Mouse (Mus musculus): Measurements from ENCODE around the gene Olfr70. TPM values are rescaled to one million over a fixed set of nuclear protein-coding genes. Genes with fewer than 3 reads are reported as not detected.

Gene Olfr70
- not detected in 2 replicates for total RNA-seq (2014; fragmentation: Nextera tagmentation)
- not detected in 2 replicates for total RNA-seq (2017)

GRCm38 (mm10) chr4:43700707-43701106 lies at the start of gene Olfr70:
TSS of gene Olfr70 (minus strand) at chr4:43700807.
- no peak for ATAC-seq (replicated peaks; ENCODE audit: poor library complexity, severe bottlenecking)

DNA sequence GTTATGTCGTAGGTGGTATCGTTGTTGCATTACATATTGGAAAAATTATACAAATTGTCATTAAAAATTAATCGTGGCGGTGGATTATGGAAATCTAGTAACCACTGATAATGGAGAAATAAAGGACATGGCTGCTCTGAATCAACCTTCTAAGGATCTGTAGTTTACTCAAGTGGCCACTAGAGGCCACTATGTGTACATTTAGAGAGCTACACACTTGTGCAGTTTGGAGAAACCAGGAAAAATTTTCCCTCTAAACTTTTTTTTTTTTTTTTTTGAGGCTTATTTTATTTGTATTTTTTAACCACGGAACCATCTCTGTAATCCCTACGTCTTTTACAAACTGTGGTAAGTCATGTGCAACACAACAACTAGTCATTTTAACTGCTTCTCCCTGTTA lies 44.6 kb upstream of the Olfr70 start:
- ATAC-seq (replicated peaks; ENCODE audit: poor library complexity, severe bottlenecking) = 0 out of 2 replicates have a peak, but pooled peaks have one; percentile 33

- ATAC-seq (replicated peaks; ENCODE audit: poor library complexity, severe bottlenecking) = no peak
Measured at GRCm38 (mm10) chr4:43743099-43743498, 42.5 kb upstream of the Olfr70 start.

DNA sequence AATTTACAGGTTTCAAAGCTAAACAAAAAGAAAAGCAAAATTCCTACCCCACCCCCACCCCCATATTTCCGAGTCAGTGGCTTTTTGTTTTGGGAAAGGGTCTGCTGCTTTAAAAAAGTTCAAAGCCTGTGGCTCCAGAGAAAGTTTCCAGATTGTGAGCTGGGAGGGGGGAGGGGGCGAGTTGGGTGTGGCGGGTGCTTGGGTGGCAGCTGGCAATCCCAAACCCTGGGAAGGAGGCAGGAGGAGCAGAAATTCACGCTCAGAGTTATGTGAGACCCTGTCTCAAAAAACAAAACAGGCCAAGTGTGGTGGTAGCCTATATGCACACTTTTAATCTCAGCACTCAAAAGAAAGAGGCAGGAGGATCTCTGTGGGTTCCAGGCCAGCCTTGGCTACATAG lies 42.0 kb upstream of the Olfr70 start:
- no peak for ATAC-seq (replicated peaks; ENCODE audit: poor library complexity, severe bottlenecking)

DNA sequence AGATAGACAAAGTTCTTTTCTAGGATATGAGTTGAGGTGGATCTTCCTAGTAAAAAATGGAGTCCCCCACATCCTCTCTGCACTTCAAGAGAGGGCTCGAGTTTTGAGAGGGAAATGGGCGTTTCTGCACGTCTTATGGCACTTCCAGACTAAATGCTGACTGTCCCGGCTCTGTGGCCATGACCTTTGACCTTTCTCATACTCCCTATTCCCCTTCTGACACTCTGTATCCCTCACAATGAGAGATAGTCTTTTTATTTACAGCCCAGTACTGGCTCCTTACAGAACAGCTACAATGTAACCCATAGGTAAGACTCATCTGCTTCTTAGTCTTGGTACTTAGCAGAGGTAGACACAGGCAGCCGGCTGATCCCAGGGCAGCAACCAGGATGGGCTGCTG lies 40.9 kb upstream of the Olfr70 start:
- no peak for ATAC-seq (replicated peaks; ENCODE audit: poor library complexity, severe bottlenecking)

GRCm38 (mm10) chr4:43738989-43739674 lies 38.5 kb upstream of the Olfr70 start:
- ATAC-seq (replicated peaks; ENCODE audit: poor library complexity, severe bottlenecking) = no peak

GRCm38 (mm10) chr4:43737144-43737543 lies 36.5 kb upstream of the Olfr70 start:
- ATAC-seq (replicated peaks; ENCODE audit: poor library complexity, severe bottlenecking) = no peak

DNA sequence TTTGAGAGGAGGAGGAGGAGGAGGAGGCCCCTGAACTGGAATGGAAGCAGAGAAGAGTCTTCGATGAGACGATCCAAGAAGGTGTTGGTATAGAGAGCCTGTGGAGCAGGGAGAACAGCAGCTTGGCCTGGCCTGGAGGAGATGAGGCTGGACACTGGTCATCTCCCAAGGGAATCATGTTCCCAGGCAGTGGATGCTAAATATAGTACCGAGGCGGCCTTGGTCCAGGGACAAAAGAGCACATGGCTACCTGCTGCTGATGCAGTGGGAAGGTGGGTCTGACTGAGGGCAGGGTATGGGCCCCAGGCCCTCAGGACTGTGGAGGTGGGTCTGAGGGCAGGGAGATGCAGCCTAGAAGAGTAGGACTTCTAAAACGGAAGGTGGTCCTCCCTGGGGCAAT lies 32.6 kb upstream of the Olfr70 start:
- no peak for ATAC-seq (replicated peaks; ENCODE audit: poor library complexity, severe bottlenecking)

GRCm38 (mm10) chr4:43732171-43732570 lies 31.6 kb upstream of the Olfr70 start:
- ATAC-seq (replicated peaks; ENCODE audit: poor library complexity, severe bottlenecking) = no peak

DNA sequence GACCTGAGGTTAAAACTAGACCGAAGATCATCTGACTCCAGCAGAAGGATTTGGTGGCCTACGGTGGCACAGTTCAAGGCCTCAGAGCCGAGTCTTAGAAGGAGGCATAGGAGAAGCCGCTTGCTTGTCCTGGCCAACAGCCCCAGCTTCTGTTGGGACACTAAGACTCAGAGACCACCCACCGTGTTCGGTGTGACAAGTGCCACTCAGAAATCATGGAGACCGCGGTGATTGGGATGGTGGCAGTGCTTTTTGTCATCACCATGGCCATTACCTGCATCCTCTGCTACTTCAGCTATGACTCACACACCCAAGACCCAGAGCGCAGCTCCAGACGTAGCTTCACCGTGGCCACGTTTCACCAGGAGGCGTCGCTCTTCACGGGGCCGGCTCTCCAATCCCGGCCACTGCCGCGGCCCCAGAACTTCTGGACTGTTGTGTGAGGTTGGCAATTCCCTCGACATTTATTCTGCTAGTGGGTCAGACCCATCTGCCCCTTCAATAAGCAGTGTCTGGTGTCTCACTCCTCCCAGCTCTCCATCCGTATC lies 30.2 kb upstream of the Olfr70 start:
- ATAC-seq (replicated peaks; ENCODE audit: poor library complexity, severe bottlenecking) = no peak

DNA sequence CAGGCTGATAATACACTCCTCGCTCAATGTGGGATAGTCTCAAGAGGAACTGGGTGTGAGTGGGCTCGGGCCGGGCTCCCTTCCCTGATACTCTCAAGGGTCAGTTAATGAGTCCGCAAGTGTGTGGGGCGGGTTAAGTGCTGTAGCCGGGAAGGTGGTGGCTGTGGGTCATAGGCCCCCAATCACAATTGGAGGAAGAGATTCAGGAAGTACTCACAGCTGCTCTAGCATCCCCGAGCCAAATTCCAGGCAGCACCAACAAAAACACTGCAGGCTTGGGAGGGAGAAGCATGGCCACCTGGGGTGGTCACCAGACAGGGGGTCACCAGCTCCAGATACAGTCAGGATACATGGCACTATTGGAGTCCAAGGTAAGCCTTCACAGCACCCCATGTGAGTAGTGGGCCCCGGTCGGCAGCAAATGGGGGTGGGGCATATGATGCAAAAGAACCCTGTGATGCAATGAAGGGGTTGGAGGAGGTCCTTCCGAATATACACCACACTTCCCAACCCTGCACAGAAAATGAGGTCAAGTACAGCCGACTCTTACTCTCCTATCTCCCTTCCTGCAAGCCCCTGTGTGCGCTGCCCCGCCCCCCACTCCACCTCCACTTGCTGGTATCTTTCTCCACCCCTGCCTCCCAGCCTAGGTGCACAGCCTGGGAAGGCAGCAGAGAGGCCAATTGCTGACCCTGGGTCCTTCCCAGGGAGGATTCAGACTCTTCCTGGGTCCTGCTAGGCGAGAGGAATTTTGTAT lies 29.4 kb upstream of the Olfr70 start, which contains the start of gene Spaar:
Spaar (plus strand) TSS at position 241 of the 757 bp plus-strand sequence.
- no peak; the same call in 1 of the 2 replicates for ATAC-seq (replicated peaks; ENCODE audit: poor library complexity, severe bottlenecking)

GRCm38 (mm10) chr4:43729126-43729525 lies 28.5 kb upstream of the Olfr70 start:
- ATAC-seq (replicated peaks; ENCODE audit: poor library complexity, severe bottlenecking) = no peak

- no peak for ATAC-seq (replicated peaks; ENCODE audit: poor library complexity, severe bottlenecking)
Measured at GRCm38 (mm10) chr4:43728576-43728954, 28.0 kb upstream of the Olfr70 start.

DNA sequence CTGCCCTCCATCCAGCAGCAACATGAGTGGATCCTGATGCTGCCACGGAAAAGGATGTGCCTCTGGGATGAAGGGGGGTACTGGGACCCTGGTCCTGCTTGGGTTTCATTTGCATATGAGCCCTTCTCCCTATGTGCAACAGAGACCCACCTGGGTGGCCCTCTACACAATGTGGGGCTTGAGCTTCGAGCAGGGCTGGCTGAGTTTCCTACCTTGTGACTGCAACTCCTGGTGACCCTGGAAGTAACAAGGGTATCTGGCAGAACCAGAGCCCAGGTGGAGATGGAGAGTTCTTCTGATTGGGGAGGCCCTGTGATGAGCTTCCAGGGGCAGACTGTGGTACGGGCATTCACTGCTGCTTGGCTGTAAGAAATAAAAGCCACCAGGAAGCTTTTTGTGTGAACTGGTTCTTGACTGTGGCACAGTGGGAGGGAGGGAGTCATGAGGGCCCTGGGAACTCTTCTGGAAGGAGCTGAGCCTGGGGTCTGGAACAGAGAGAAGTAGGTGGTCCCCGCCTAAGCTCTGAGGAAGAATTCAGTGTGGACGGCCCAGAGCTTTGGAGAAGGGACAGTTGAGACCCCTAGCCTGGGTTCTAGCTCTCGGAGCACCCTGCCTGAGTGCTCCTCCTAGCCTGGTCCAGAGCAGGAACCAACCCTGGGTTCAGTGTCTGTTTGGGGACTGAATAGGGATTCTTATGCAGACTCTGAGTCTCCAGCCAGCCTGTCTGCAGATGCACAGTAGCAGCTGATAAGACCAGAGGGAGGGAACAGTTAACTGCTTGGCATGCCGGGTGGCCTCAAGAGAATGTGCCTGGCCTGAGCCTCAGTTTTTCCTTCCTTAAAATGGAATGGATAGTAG lies 27.3 kb upstream of the Olfr70 start:
- no peak for ATAC-seq (replicated peaks; ENCODE audit: poor library complexity, severe bottlenecking)

- no peak for ATAC-seq (replicated peaks; ENCODE audit: poor library complexity, severe bottlenecking)
Measured at GRCm38 (mm10) chr4:43726995-43727394, 26.4 kb upstream of the Olfr70 start, which contains the start of gene Hrct1. TSS of gene Hrct1 (plus strand) at chr4:43727188.

DNA sequence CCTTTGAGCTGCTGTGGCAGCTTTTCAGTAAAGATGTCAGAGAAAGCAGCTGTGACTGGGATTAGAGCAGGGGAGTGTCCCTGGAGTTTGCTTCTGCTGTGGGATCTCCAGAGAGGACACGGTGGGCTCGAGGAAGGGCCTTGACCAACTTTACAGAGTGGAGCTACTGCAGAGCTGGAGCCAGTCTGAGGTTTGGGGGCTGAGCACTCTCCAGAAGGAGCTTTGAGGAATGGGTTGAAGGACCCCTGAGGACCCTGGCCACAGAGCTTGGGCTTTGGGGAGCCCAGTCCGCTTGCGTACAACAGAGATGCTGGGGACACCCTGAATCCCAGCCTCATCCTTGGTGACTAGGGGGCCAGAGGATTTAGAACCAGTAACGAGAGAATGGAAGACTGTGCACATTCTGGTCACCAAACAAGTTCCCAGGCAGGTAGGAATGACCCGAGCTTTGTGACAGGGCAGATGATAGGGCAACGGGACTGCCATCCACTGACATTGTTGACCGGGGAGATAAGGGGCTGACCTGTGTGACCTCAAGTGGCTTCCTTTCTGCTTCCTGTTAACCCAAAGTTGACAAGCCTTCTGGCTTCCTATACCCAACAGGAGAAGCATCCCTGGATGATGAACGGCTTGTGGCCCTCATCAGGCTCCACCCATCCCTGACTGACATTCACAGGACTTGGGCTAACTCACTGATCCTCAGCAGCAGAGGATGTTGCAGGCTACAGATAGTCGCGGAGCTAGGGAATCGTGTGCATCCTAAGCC lies 25.8 kb upstream of the Olfr70 start:
- no peak for ATAC-seq (replicated peaks; ENCODE audit: poor library complexity, severe bottlenecking)

DNA sequence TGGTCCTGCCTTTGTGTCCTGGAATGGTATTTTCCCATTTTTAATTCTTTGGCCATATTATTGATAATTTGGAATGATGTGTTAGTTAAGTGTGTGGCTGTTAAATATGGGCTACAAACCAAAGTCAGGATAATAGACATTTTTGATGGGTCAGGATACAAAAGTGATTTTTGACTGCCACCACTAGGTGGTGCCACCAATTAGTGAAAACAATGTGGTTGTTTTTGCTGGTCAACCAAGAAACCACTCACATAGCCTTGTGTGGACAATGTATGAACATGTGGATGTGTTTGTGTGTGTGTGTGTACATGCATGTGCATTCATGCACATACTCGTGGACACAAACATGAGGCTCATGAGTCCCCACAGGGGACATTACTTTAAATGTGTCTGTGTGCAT lies 24.2 kb upstream of the Olfr70 start:
- ATAC-seq (replicated peaks; ENCODE audit: poor library complexity, severe bottlenecking) = no peak

DNA sequence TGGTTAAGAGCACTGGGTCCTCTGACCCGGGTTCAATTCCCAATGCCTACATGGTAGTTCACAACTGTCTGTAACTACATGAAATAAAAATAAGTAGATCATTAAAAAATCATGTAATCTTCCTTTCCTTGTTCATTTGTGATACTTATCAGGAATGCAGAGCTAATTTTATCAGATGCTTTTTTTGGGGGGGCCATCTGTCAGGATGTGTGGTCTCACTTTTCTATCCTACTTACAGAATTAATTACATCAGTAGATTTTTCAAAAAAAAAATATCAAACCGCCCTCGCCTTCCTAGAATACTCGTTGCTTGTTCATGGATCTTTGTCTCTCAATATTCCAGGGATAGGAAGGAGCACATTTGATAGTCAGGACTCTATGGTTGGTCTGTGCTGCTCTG lies 21.6 kb upstream of the Olfr70 start:
- no peak for ATAC-seq (replicated peaks; ENCODE audit: poor library complexity, severe bottlenecking)

DNA sequence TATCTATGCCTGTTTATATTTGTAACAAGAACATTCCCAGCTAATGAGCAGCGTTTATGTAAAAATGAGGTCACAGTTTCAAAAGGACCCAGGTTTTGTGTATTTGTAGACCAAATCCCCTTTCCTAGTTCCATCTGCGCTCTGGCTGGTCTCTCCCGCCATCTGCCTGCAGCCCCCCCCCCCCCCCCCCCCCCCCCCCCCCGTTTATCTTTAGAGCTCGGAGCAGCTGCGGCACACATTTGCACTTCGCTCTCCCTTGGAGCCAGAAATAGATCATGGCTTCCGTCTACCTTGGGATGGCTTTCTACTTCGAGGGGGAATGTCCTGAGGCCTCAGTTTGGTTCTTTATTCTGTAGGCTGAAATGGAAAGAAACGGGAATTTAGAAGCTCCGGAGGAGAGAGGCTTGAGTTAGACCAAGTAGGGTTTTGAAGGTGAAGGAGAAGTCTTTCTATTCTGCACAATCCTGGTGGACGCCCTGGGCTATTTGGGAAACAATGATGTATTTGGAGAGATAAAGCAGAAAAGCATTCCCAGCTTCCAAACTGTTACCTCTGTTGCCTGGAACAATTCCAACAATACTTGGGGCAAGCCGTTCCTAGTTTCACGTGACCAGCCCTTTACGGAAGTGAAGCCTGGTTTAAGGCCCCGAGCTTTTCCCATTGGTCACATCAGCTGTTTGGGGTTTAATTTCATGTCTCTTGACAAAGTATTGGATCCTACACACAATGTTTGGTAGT lies 20.1 kb upstream of the Olfr70 start:
- ATAC-seq (replicated peaks; ENCODE audit: poor library complexity, severe bottlenecking) = no peak
